Mouse (Mus musculus) left cerebral cortex, postnatal 36 days (tissue): ENCODE results near the gene Smc6. TPM values are rescaled to one million over a fixed set of nuclear protein-coding genes. Genes with fewer than 3 reads are reported as not detected.

Source experiments
- DNase-seq, 2 experiments: peaks; one replicate each; pipeline ENCODE4 v3.0.0; 2021 to 2022; ENCODE audit warnings: low spot score in 2 of 2, mixed read lengths in 1 of 2
- intact Hi-C: fragments of 180-260 bp; cut with DNase I; formaldehyde crosslinking; loops from one replicate; pipeline ENCODE4 v1.15.1; 2025
- microRNA-seq: library from miRNA; unstranded; fragments of <30 nt; microRNA quantifications from one replicate; pipeline ENCODE4 v1.2.0, GENCODE M21; 2022
- total RNA-seq, 2 experiments: library from RNA; stranded (reverse); gene quantifications; 2 replicates each; pipeline ENCODE4 v1.2.3; 2021

Smc6 gene
- total RNA-seq, 2 experiments from 2014 or later: 24.6 to 29.9 TPM

- intact Hi-C loops: no loop called here
- DNase-seq: no peak
Measured at GRCm38 (mm10) chr12:11367099-11367765, 101.5 kb downstream of the Smc6 start.

Small RNA genes within 50 kb of the gene (microRNA-seq; reads per million reads assigned to microRNA genes)
- not detected for gene Mir7675

Other genes with a start within 250 kb of the Smc6 start
- 1 to 10 TPM; 6.9 to 9.3 TPM for gene Kcns3, start 114.8 kb upstream of the Smc6 start, total RNA-seq
- not detected for gene Msgn1, start 56.9 kb upstream of the Smc6 start, total RNA-seq
- gene Gen1, start 85 bp upstream of the Smc6 start, total RNA-seq: 1 to 10 TPM; 1.8 to 1.9 TPM
- 100 to 1,000 TPM; 618 to 709 TPM for gene Vsnl1, start 170.7 kb downstream of the Smc6 start, total RNA-seq
- 1 to 10 TPM; 2.4 to 3.5 TPM for gene Rad51ap2, start 190.2 kb downstream of the Smc6 start, total RNA-seq